Mouse (Mus musculus) liver, embryonic 13.5 days (tissue): ENCODE results near the gene Cbx2. TPM values are rescaled to one million over a fixed set of nuclear protein-coding genes. Genes with fewer than 3 reads are reported as not detected.

ENCODE experiments used
- ATAC-seq: fragments of 200-750 bp; cut with Nextera tagmentation; 2 replicates; pipeline ENCODE4 v1.8.0; 2017; ENCODE audit warnings: low read depth, mild to moderate bottlenecking, moderate number of reproducible peaks, moderate library complexity
- DNase-seq: peaks from one replicate; pipeline ENCODE4 v3.0.0; 2022
- H3K27ac ChIP-seq: fragments of 300-500 bp; sonication (generic); 2 replicates; pipeline ENCODE4 v1.5.1; 2015; ENCODE audit warnings: moderate library complexity, mild to moderate bottlenecking, inconsistent platforms
- H3K27me3 ChIP-seq: fragments of 300-500 bp; sonication (generic); 2 replicates; pipeline ENCODE4 v1.6.1; 2015; ENCODE audit warnings: mild to moderate bottlenecking, inconsistent platforms
- H3K36me3 ChIP-seq: fragments of 300-500 bp; sonication (generic); 2 replicates; pipeline ENCODE4 v1.6.1; 2015; ENCODE audit warnings: mild to moderate bottlenecking, inconsistent platforms
- H3K4me1 ChIP-seq: fragments of 300-500 bp; sonication (generic); replicated peaks from 2 replicates; pipeline ENCODE4 v1.6.1; 2015; ENCODE audit warnings: inconsistent platforms
- H3K4me2 ChIP-seq: fragments of 300-500 bp; sonication (generic); 2 replicates; pipeline ENCODE4 v1.6.1; 2015; ENCODE audit warnings: inconsistent platforms, mild to moderate bottlenecking, moderate library complexity
- H3K4me3 ChIP-seq: fragments of 300-500 bp; sonication (generic); replicated peaks from 2 replicates; pipeline ENCODE4 v1.5.1; 2015; ENCODE audit warnings: mild to moderate bottlenecking, inconsistent platforms
- H3K9ac ChIP-seq: fragments of 300-500 bp; sonication (generic); 2 replicates; pipeline ENCODE4 v1.6.1; 2015; ENCODE audit warnings: mild to moderate bottlenecking, inconsistent platforms
- H3K9me3 ChIP-seq: fragments of 300-500 bp; sonication (generic); replicated peaks from 2 replicates; pipeline ENCODE4 v1.6.1; 2016; ENCODE audit warnings: inconsistent platforms
- WGBS: fragments of 180-500 bp; shearing (Covaris S2); methylation state at CpG from one replicate; pipeline ENCODE4 v1.1.7; 2015; ENCODE audit not compliant: insufficient replicate concordance; 5-methylcytosine and 5-hydroxymethylcytosine counted together
- polyA plus RNA-seq: library from polyadenylated mRNA; unstranded; fragments of >200 nt; fragmentation: Nextera tagmentation; extraction: Ambion mirVana; gene quantifications from 2 replicates; pipeline ENCODE4 v1.2.1, GENCODE M21; 2015

The Cbx2 gene
- polyA plus RNA-seq, 1 experiment from 2014 or later: 3.8 TPM

- DNase-seq (no peak), ATAC-seq (no peak)
- H3K27ac ChIP-seq: no peak overlapping the region
- peaks cover 42% of the 10 kb centered on the region for H3K4me1 ChIP-seq
- H3K36me3 ChIP-seq: peaks cover 6% of the 10 kb centered on the region
- H3K4me3 ChIP-seq: peak overlapping the region; percentile 49
- H3K9me3 ChIP-seq: no peaks in the 10 kb centered on the region
- H3K9ac ChIP-seq: peak overlapping the region; percentile 33; the same call in 1 of the 2 replicates
- WGBS: 2% methylated on average over 57 of the region's 57 CpGs
- peaks cover 94% of the 10 kb centered on the region for H3K27me3 ChIP-seq
- H3K4me2 ChIP-seq: peak overlapping the region; percentile 63
Observed at GRCm38 (mm10) chr11:119036934-119037779, 14.4 kb downstream of the Cbx2 start.

DNA sequence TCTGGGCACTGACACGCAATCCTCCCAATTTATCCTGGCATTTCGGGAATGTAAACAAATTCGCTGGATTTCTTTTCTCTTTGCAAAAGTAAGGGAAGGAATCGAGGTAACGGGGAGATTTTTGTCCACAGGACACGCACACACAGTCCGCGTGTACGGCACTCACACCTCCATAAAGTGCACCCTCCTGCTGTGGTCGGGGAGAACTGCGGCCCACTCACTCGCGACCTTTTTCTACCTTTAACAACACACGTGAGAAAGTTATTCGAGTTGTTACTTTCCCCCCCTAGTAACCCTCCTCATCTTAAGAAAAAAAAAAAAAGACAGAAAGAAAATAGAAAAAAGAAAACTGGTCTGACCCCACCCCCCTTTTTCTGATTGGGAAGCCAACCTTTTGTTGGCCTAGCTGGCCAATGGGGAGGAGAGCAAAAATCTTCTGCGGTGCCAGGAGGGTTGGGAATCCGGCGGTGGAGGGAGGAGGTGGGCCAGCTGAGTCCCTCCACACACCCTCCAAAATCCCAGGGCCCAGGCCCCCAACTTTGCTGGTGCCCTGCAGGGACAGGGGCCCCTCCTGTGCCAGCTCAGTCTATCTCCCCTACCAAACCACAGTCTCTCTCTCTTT lies 15.1 kb downstream of the Cbx2 start:
- DNase-seq: no peak
- H3K4me2 ChIP-seq: peak overlapping the region; percentile 63
- peak overlapping the region; percentile 49; the same call in 1 of the 2 replicates for H3K4me3 ChIP-seq
- WGBS: 19% methylated on average over 18 of the region's 18 CpGs
- no peak overlapping the region for H3K9ac ChIP-seq
- peaks cover 46% of the 10 kb centered on the region for H3K4me1 ChIP-seq
- no peaks in the 10 kb centered on the region for H3K9me3 ChIP-seq
- H3K36me3 ChIP-seq: peaks cover 6% of the 10 kb centered on the region
- no peak overlapping the region for H3K27ac ChIP-seq
- ATAC-seq: no peak
- peaks cover 100% of the 10 kb centered on the region for H3K27me3 ChIP-seq

- H3K27ac ChIP-seq: no peak overlapping the region
- H3K9ac ChIP-seq: no peak overlapping the region
- no peak overlapping the region for H3K4me2 ChIP-seq
- DNase-seq: no peak
- no peaks in the 10 kb centered on the region for H3K9me3 ChIP-seq
- H3K4me1 ChIP-seq: peaks cover 46% of the 10 kb centered on the region
- H3K36me3 ChIP-seq: peaks cover 6% of the 10 kb centered on the region
- 70% methylated on average over 22 of the region's 22 CpGs for WGBS
- peaks cover 100% of the 10 kb centered on the region for H3K27me3 ChIP-seq
- H3K4me3 ChIP-seq: no peak overlapping the region
- ATAC-seq: no peak
Observed at GRCm38 (mm10) chr11:119038744-119039484, 16.2 kb downstream of the Cbx2 start.

GRCm38 (mm10) chr11:119039732-119040512 lies 17.2 kb downstream of the Cbx2 start:
- DNase-seq: no peak
- Histone ChIP-seq H3K4me3 (peak overlapping the region; percentile 67), H3K9me3 (no peaks in the 10 kb centered on the region), H3K27ac (0 out of 2 replicates have a peak overlapping the region, but pooled peaks have one; percentile 18), H3K4me1 (peaks cover 49% of the 10 kb centered on the region), H3K9ac (peak overlapping the region; percentile 76), H3K27me3 (peaks cover 100% of the 10 kb centered on the region), H3K36me3 (peaks cover 6% of the 10 kb centered on the region), H3K4me2 (peak overlapping the region; percentile 89)
- WGBS: 9% methylated on average over 21 of the region's 21 CpGs
- no peak for ATAC-seq

DNA sequence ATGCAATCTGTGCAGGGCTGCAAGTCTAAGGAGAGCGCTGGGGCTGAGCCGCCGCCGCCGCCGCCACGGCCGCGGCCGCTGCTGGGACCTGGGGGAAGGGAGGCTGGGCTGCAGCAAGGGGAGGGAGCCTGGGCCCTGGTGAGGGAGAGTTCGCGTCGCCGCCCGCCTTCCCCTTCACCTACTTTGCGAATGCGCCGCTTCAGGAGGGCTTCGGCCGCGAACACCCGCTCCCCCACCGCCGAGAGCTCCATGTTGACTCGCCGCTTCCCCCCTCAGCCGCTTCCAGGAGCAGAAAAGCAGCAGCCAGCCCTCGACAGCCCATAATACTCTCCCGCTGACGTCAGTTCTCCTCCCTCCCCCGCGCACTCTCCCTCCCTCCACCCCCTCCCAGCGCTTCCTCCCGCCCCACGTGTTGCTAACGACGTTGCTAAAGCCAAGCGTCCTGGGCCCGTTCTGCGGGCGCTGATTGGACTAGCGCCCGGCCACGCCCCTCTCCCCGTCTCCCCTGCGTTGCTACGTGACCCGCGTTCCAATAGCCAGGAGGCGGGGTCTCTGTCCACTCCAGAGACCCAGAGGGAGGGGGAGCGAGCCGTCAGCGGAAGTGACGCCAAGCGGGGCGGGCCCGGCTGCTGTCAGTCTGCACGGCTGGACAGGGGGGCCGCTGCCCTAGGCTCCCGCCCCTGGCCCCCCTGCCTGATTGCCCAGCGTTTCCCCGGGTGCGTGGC lies 18.0 kb downstream of the Cbx2 start, which contains the start of gene Cbx8:
Gene Cbx8, minus strand, starts transcription at position 370 of the 725 bp plus-strand sequence.
- no peaks in the 10 kb centered on the region for H3K9me3 ChIP-seq
- ATAC-seq (peak; percentile 87), DNase-seq (peak; percentile 93)
- WGBS: under 1% methylated on average over 49 of the region's 63 CpGs
- peaks cover 6% of the 10 kb centered on the region for H3K36me3 ChIP-seq
- H3K9ac ChIP-seq: peak within 1 kb of the TSS; percentile 76
- peaks cover 52% of the 10 kb centered on the region for H3K4me1 ChIP-seq
- peaks cover 100% of the 10 kb centered on the region for H3K27me3 ChIP-seq
- H3K4me3 ChIP-seq: peak within 1 kb of the TSS; percentile 67
- H3K27ac ChIP-seq: 0 out of 2 replicates have a peak within 1 kb of the TSS, but pooled peaks have one; percentile 18
- H3K4me2 ChIP-seq: peak within 1 kb of the TSS; percentile 89

DNA sequence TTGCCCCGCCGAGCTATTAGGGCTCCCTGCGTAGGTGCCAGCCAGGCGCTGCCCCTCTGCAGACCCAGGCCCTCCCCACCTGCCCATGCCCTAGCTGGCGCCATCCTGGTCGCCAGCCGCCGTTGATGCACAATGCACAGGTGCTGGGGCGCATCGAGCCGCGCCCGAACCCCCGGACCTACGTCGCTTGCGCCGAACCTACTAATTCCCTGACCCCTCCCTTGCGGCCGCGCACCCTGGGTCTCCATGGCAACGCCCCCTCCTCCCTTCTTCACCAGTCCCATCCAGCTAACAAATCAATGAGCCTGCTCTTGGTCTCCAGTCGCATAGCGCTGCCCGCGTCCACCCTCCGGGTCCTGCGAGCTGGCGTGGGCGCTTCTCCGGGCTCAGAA lies 18.6 kb downstream of the Cbx2 start:
- DNase-seq: no peak
- peaks cover 100% of the 10 kb centered on the region for H3K27me3 ChIP-seq
- H3K27ac ChIP-seq: no peak overlapping the region
- H3K4me1 ChIP-seq: peaks cover 55% of the 10 kb centered on the region
- peak overlapping the region; percentile 89 for H3K4me2 ChIP-seq
- H3K36me3 ChIP-seq: peaks cover 6% of the 10 kb centered on the region
- peak overlapping the region; percentile 61 for H3K9ac ChIP-seq
- peak overlapping the region; percentile 67 for H3K4me3 ChIP-seq
- no peaks in the 10 kb centered on the region for H3K9me3 ChIP-seq
- WGBS: under 1% methylated on average over 31 of the region's 31 CpGs
- peak; percentile 52; the same call in 1 of the 2 replicates for ATAC-seq

- 2% methylated on average over 30 of the region's 31 CpGs for WGBS
- peaks cover 6% of the 10 kb centered on the region for H3K36me3 ChIP-seq
- H3K4me1 ChIP-seq: peaks cover 59% of the 10 kb centered on the region
- DNase-seq (no peak), ATAC-seq (no peak)
- H3K27ac ChIP-seq: no peak overlapping the region
- H3K4me2 ChIP-seq: peak overlapping the region; percentile 89
- H3K27me3 ChIP-seq: peaks cover 100% of the 10 kb centered on the region
- H3K9me3 ChIP-seq: no peaks in the 10 kb centered on the region
- H3K9ac ChIP-seq: peak overlapping the region; percentile 61
- H3K4me3 ChIP-seq: peak overlapping the region; percentile 67
Observed at GRCm38 (mm10) chr11:119041750-119042465, 19.1 kb downstream of the Cbx2 start.

DNA sequence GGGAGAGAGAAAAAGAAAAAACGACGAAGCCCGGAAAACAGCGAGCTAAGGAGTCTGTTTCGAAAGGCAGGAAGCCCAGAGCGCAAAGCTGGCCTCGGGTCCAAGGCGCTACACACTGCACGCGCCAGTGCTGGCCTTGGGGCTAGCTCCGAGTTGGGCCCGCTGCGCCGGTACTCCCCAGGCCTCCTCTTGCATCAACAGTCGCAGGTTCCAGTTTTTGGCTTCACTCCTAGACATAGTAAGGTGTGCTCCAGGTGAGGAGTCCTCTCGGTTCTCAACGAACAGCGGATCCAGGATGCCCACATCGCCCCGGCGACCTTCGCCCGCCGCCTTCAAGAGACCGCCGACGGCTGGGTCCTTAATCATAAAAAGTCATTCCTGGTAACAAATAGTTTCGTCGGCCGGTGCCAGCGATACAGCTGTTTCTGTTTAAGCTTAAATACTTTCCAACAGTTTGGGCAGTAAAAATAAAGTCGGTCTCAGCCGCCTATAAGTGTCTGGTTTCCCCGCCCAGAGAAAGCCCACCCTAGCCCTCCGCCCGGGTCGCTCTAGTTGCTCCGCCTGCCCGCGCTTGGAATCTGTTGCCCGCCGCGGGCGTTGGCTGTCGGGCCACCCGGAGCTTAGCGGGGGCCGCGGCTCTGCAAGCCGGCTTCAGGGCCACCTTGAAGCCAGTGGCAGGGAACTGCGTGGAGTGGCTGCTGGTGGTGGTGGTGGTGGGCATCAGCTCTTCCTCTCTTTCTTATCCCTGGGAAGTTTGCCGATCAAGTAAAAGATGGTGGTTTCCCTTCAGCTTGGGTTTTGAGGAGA lies 19.9 kb downstream of the Cbx2 start:
- H3K4me2 ChIP-seq: no peak overlapping the region; the same call in 1 of the 2 replicates
- no peak for ATAC-seq
- no peak for DNase-seq

GRCm38 (mm10) chr11:119043273-119043540 lies 20.4 kb downstream of the Cbx2 start:
- no peaks in the 10 kb centered on the region for H3K9me3 ChIP-seq
- peaks cover 100% of the 10 kb centered on the region for H3K27me3 ChIP-seq
- DNase-seq (no peak), ATAC-seq (no peak)
- peaks cover 6% of the 10 kb centered on the region for H3K36me3 ChIP-seq
- peaks cover 54% of the 10 kb centered on the region for H3K4me1 ChIP-seq
- H3K27ac ChIP-seq: no peak overlapping the region
- no peak overlapping the region for H3K9ac ChIP-seq
- no peak overlapping the region for H3K4me2 ChIP-seq
- H3K4me3 ChIP-seq: no peak overlapping the region
- WGBS: under 1% methylated on average over 4 of the region's 4 CpGs

More for the DNA sequence above, 19.9 kb downstream of the Cbx2 start:
- H3K9me3 ChIP-seq: no peaks in the 10 kb centered on the region
- WGBS: 2% methylated on average over 52 of the region's 52 CpGs
- H3K27ac ChIP-seq: no peak overlapping the region
- H3K4me3 ChIP-seq: peak overlapping the region; percentile 2; the same call in 1 of the 2 replicates
- H3K9ac ChIP-seq: no peak overlapping the region
- peaks cover 100% of the 10 kb centered on the region for H3K27me3 ChIP-seq
- peaks cover 6% of the 10 kb centered on the region for H3K36me3 ChIP-seq
- H3K4me1 ChIP-seq: peaks cover 55% of the 10 kb centered on the region
